Mouse (Mus musculus) CH12F3 (cell line): ENCODE results near the gene Smarca2.

Experiments
- in situ Hi-C: fragments of 300-500 bp; cut with MboI; formaldehyde crosslinking; loops from 2 replicates; pipeline ENCODE4 v1.14.3; 2020; ENCODE audit warnings: low sequenced_read_pairs

Smarca2 gene

GRCm38 (mm10) chr19:26746290-26746689 lies 141.4 kb downstream of the Smarca2 start:
- in situ Hi-C loops = no loop called here

GRCm38 (mm10) chr19:26746709-26747467 lies 142.0 kb downstream of the Smarca2 start:
- in situ Hi-C loops = no loop called here

GRCm38 (mm10) chr19:26747571-26748539 lies 143.0 kb downstream of the Smarca2 start:
- in situ Hi-C loops = no loop called here

GRCm38 (mm10) chr19:26748676-26749075 lies 143.8 kb downstream of the Smarca2 start:
- in situ Hi-C loops = no loop called here

GRCm38 (mm10) chr19:26749427-26750137 lies 144.7 kb downstream of the Smarca2 start:
- in situ Hi-C loops = no loop called here

GRCm38 (mm10) chr19:26752611-26753163 lies 147.8 kb downstream of the Smarca2 start:
- in situ Hi-C loops = no loop called here

- in situ Hi-C loops = no loop called here
Measured at GRCm38 (mm10) chr19:26753266-26753872, 148.5 kb downstream of the Smarca2 start.

- in situ Hi-C loops = no loop called here
Measured at GRCm38 (mm10) chr19:26754016-26754794, 149.4 kb downstream of the Smarca2 start.

GRCm38 (mm10) chr19:26755991-26756390 lies 151.1 kb downstream of the Smarca2 start:
- in situ Hi-C loops = no loop called here

- in situ Hi-C loops = no loop called here
Measured at GRCm38 (mm10) chr19:26756399-26756798, 151.5 kb downstream of the Smarca2 start.

GRCm38 (mm10) chr19:26758156-26758555 lies 153.3 kb downstream of the Smarca2 start:
- in situ Hi-C loops = no loop called here

- in situ Hi-C loops = no loop called here
Measured at GRCm38 (mm10) chr19:26758620-26759019, 153.8 kb downstream of the Smarca2 start.

GRCm38 (mm10) chr19:26759295-26759694 lies 154.4 kb downstream of the Smarca2 start:
- in situ Hi-C loops = no loop called here

GRCm38 (mm10) chr19:26761257-26761656 lies 156.4 kb downstream of the Smarca2 start:
- in situ Hi-C loops = no loop called here

GRCm38 (mm10) chr19:26765483-26765882 lies 160.6 kb downstream of the Smarca2 start:
- in situ Hi-C loops = no loop called here

- in situ Hi-C loops = no loop called here
Measured at GRCm38 (mm10) chr19:26767454-26767853, 162.6 kb downstream of the Smarca2 start.

- in situ Hi-C loops = no loop called here
Measured at GRCm38 (mm10) chr19:26767941-26768340, 163.1 kb downstream of the Smarca2 start.

- in situ Hi-C loops = no loop called here
Measured at GRCm38 (mm10) chr19:26768846-26769245, 164.0 kb downstream of the Smarca2 start.
